Mouse (Mus musculus) liver, embryonic 14.5 days (tissue): ENCODE measurements at regions not wholly inside any gene's neighbourhood (a gene's known extent, or its start where the extent isn't known, plus 50 kb on each side); places are given as distances from the start of the nearest gene placed in this dataset.
"Not testable (repeated sequence)": the region's sequence is repeated elsewhere in the genome, so short reads cannot be mapped to it uniquely, and the experiment has no call there.

Experiments used
- ATAC-seq: fragments of 200-750 bp; cut with Nextera tagmentation; 2 replicates; pipeline ENCODE4 v1.8.0; 2017; ENCODE audit warnings: moderate number of reproducible peaks, mild to moderate bottlenecking, moderate library complexity; ENCODE audit not compliant: insufficient read depth
- DNase-seq, 3 experiments: peaks; one replicate each; pipeline ENCODE4 v3.0.0-alpha.2; 2012 to 2013; ENCODE audit warnings: low read depth in 3 of 3, low spot score in 3 of 3
- H3K27ac ChIP-seq: fragments of 300-500 bp; sonication (generic); 2 replicates; pipeline ENCODE4 v1.5.1; 2014; ENCODE audit warnings: moderate library complexity, mild to moderate bottlenecking, control low read depth, inconsistent platforms
- H3K27me3 ChIP-seq: fragments of 300-500 bp; sonication (generic); 2 replicates; pipeline ENCODE4 v1.6.1; 2014; ENCODE audit warnings: mild to moderate bottlenecking, low read length, moderate library complexity; ENCODE audit not compliant: control insufficient read depth, insufficient read depth
- H3K36me3 ChIP-seq: fragments of 300-500 bp; sonication (generic); replicated peaks from 2 replicates; pipeline ENCODE4 v1.6.1; 2014; ENCODE audit warnings: low read depth; ENCODE audit not compliant: control insufficient read depth, insufficient read depth
- H3K4me1 ChIP-seq, 2 experiments: fragments of 200-500 bp in 1 of 2; fragments of 300-500 bp in 1 of 2; sonication (generic) in 1 of 2; replicated peaks; 2 replicates each; pipeline ENCODE4 v1.6.1; 2012 to 2014; ENCODE audit warnings: antibody characterized with exemption in 1 of 2, inconsistent platforms in 1 of 2, low read length in 1 of 2; ENCODE audit not compliant: control insufficient read depth in 2 of 2, insufficient read depth in 2 of 2
- H3K4me2 ChIP-seq: fragments of 300-500 bp; sonication (generic); 2 replicates; pipeline ENCODE4 v1.6.1; 2014; ENCODE audit warnings: low read depth, mild to moderate bottlenecking, control low read depth, moderate library complexity
- H3K4me3 ChIP-seq, 2 experiments: fragments of 200-500 bp in 1 of 2; fragments of 300-500 bp in 1 of 2; sonication (generic) in 1 of 2; 2 replicates each; pipeline ENCODE4 v1.5.1; 2012 to 2014; ENCODE audit warnings: low read depth in 2 of 2, low read length in 2 of 2, mild to moderate bottlenecking in 2 of 2, control low read depth in 1 of 2, inconsistent platforms in 1 of 2, moderate library complexity in 1 of 2; ENCODE audit not compliant: insufficient read depth in 1 of 2
- H3K9ac ChIP-seq: fragments of 300-500 bp; sonication (generic); replicated peaks from 2 replicates; pipeline ENCODE4 v1.6.1; 2014; ENCODE audit warnings: mild to moderate bottlenecking, control low read depth, moderate library complexity
- H3K9me3 ChIP-seq: fragments of 300-500 bp; sonication (generic); 2 replicates; pipeline ENCODE4 v1.6.1; 2016; ENCODE audit warnings: low read length, mixed read lengths; ENCODE audit not compliant: control insufficient read depth
- CTCF ChIP-seq: IDR thresholded peaks from 2 replicates; pipeline ENCODE4 v1.5.1; 2016; ENCODE audit warnings: antibody characterized with exemption, low read depth, control low read depth
- EP300 ChIP-seq: IDR thresholded peaks from 2 replicates; pipeline ENCODE4 v1.6.1; 2016; ENCODE audit warnings: antibody characterized with exemption, low read depth
- WGBS: fragments of 180-500 bp; shearing (Covaris S2); extraction: QIAGEN DNeasy Blood & Tissue Kit; methylation state at CpG from one replicate; pipeline ENCODE4 v1.1.7; 2014; ENCODE audit not compliant: insufficient replicate concordance; 5-methylcytosine and 5-hydroxymethylcytosine counted together

- ATAC-seq (peak; percentile 53; the same call in 1 of the 2 replicates), DNase-seq (no peak)
- Histone ChIP-seq H3K9ac (peak overlapping the region; percentile 34), H3K4me3 (no peak overlapping the region), H3K4me2 (peak overlapping the region; percentile 46), H3K27me3 (no peaks in the 10 kb centered on the region), H3K27ac (peak overlapping the region; percentile 22; the same call in 1 of the 2 replicates), H3K9me3 (no peaks in the 10 kb centered on the region), H3K36me3 (no peaks in the 10 kb centered on the region), H3K4me1 (peaks cover 36 to 49% of the 10 kb centered on the region in 2 experiments)
- no peak for TF ChIP-seq CTCF
- TF ChIP-seq EP300, result peak; percentile 84
- WGBS, result 14% methylated on average over 1 of the region's 1 CpGs
Measured at GRCm38 (mm10) chr7:73600776-73601175, 59.1 kb upstream of the Chd2 start.

- Histone ChIP-seq H3K9ac (peak overlapping the region; percentile 24), H3K4me2 (peak overlapping the region; percentile 51), H3K4me1 (peaks cover 40 to 50% of the 10 kb centered on the region in 2 experiments), H3K27ac (peak overlapping the region; percentile 65)
- H3K9me3 ChIP-seq, DNase-seq, H3K4me3 ChIP-seq, H3K36me3 ChIP-seq, ATAC-seq, H3K27me3 ChIP-seq: not testable (repeated sequence)
- 79% methylated on average over 3 of the region's 3 CpGs for WGBS
Measured at GRCm38 (mm10) chr7:73600003-73600385, 58.4 kb upstream of the Chd2 start.

- no peaks in the 10 kb centered on the region for H3K9me3 ChIP-seq
- DNase-seq, result peak in 1 of 3 experiments; percentile 44
- 49% methylated on average over 9 of the region's 9 CpGs for WGBS
- H3K27me3 ChIP-seq, result no peaks in the 10 kb centered on the region
- TF ChIP-seq EP300, result 0 out of 2 replicates have a peak, but pooled peaks have one; percentile 43
- no peak for TF ChIP-seq CTCF
- H3K9ac ChIP-seq, result peak overlapping the region; percentile 44
- no peak overlapping the region for H3K4me3 ChIP-seq
- peak; percentile 19; the same call in 1 of the 2 replicates for ATAC-seq
- peak overlapping the region; percentile 65 for H3K27ac ChIP-seq
- H3K4me2 ChIP-seq, result peak overlapping the region; percentile 51
- no peaks in the 10 kb centered on the region for H3K36me3 ChIP-seq
- H3K4me1 ChIP-seq, result peaks cover 40 to 51% of the 10 kb centered on the region in 2 experiments
Measured at GRCm38 (mm10) chr7:73599354-73600002, 57.8 kb upstream of the Chd2 start.

- Histone ChIP-seq H3K27ac (no peak overlapping the region), H3K27me3 (no peaks in the 10 kb centered on the region), H3K4me2 (no peak overlapping the region), H3K9ac (no peak overlapping the region), H3K9me3 (no peaks in the 10 kb centered on the region), H3K4me3 (no peak overlapping the region), H3K36me3 (no peaks in the 10 kb centered on the region), H3K4me1 (peaks cover 43 to 60% of the 10 kb centered on the region in 2 experiments)
- no peak for DNase-seq
- no peak for TF ChIP-seq EP300
- TF ChIP-seq CTCF, result no peak
- WGBS, result 73% methylated on average over 5 of the region's 5 CpGs
- ATAC-seq, result no peak
Measured at GRCm38 (mm10) chr7:73597968-73598367, 56.3 kb upstream of the Chd2 start.

- Histone ChIP-seq H3K27ac (no peak overlapping the region), H3K27me3 (no peaks in the 10 kb centered on the region), H3K9ac (no peak overlapping the region; the same call in 1 of the 2 replicates), H3K4me1 (peaks cover 43 to 60% of the 10 kb centered on the region in 2 experiments), H3K4me3 (no peak overlapping the region), H3K4me2 (no peak overlapping the region), H3K36me3 (no peaks in the 10 kb centered on the region), H3K9me3 (no peaks in the 10 kb centered on the region)
- DNase-seq (no peak), ATAC-seq (no peak)
- 56% methylated on average over 11 of the region's 11 CpGs for WGBS
- TF ChIP-seq EP300 (no peak), CTCF (no peak)
Measured at GRCm38 (mm10) chr7:73596866-73597840, 55.5 kb upstream of the Chd2 start.
